Mouse (Mus musculus) ES-E14 (cell line): Measurements from ENCODE around the gene BC049715. TPM values are rescaled to one million over a fixed set of nuclear protein-coding genes. Genes with fewer than 3 reads are reported as not detected.

Source experiments
- DNase-seq: peaks from one replicate; pipeline ENCODE4 v3.0.0-alpha.2; 2013; ENCODE audit warnings: low read depth, low spot score
- H3K27ac ChIP-seq: 2 replicates; pipeline ENCODE4 v1.5.1; 2012; ENCODE audit warnings: low read depth, mild to moderate bottlenecking, low read length, moderate library complexity, mixed read lengths; ENCODE audit not compliant: poor library complexity, insufficient read depth, severe bottlenecking
- H3K36me3 ChIP-seq: 2 replicates; pipeline ENCODE4 v1.6.1; 2012; ENCODE audit warnings: mild to moderate bottlenecking, low read length, moderate library complexity, mixed read lengths; ENCODE audit not compliant: control insufficient read depth, poor library complexity, insufficient read depth, severe bottlenecking
- H3K4me1 ChIP-seq, 2 experiments: fragments of 150-350 bp in 1 of 2; sonication (generic) in 1 of 2; 2 replicates each; pipeline ENCODE4 v1.6.1; 2012; ENCODE audit warnings: low read length in 2 of 2, mild to moderate bottlenecking in 1 of 2, mixed read lengths in 1 of 2; ENCODE audit not compliant: control insufficient read depth in 2 of 2, insufficient read depth in 2 of 2, poor library complexity in 1 of 2
- H3K4me3 ChIP-seq, 2 experiments: fragments of 150-350 bp in 1 of 2; sonication (generic) in 1 of 2; 2 replicates each; pipeline ENCODE4 v1.5.1; 2012; ENCODE audit warnings: low read length in 2 of 2, low read depth in 1 of 2, mild to moderate bottlenecking in 1 of 2, mixed read lengths in 1 of 2; ENCODE audit not compliant: insufficient read depth in 1 of 2, poor library complexity in 1 of 2, severe bottlenecking in 1 of 2
- H3K9ac ChIP-seq: 2 replicates; pipeline ENCODE4 v1.6.1; 2012; ENCODE audit warnings: low read depth, mild to moderate bottlenecking, low read length, mixed read lengths; ENCODE audit not compliant: poor library complexity, insufficient read depth, severe bottlenecking
- H3K9me3 ChIP-seq: fragments of 150-350 bp; sonication (generic); 2 replicates; pipeline ENCODE4 v1.6.1; 2012; ENCODE audit warnings: low read depth, mild to moderate bottlenecking, low read length; ENCODE audit not compliant: control insufficient read depth, insufficient read depth
- CHD2 ChIP-seq: IDR thresholded peaks from 2 replicates; pipeline ENCODE4 v1.6.1; 2014; ENCODE audit warnings: mild to moderate bottlenecking, low read depth, low read length, inconsistent platforms
- HCFC1 ChIP-seq: IDR thresholded peaks from 2 replicates; pipeline ENCODE4 v1.6.1; 2012; ENCODE audit warnings: low read length, inconsistent platforms, borderline replicate concordance; ENCODE audit not compliant: insufficient read depth
- MAFK ChIP-seq: IDR thresholded peaks from 2 replicates; pipeline ENCODE4 v1.6.1; 2014; ENCODE audit warnings: mild to moderate bottlenecking, low read depth, low read length, inconsistent platforms; ENCODE audit not compliant: insufficient read depth
- ZC3H11A ChIP-seq: IDR thresholded peaks from 2 replicates; pipeline ENCODE4 v1.6.1; 2012; ENCODE audit warnings: low read depth, mild to moderate bottlenecking, inconsistent platforms, low read length, borderline replicate concordance
- ZNF384 ChIP-seq: IDR thresholded peaks from 2 replicates; pipeline ENCODE4 v1.6.1; 2012; ENCODE audit warnings: low read depth, low read length, inconsistent platforms
- in situ Hi-C, 2 experiments: fragments of 600-800 bp; cut with MboI; formaldehyde crosslinking; loops; one replicate each; pipeline ENCODE4 v1.15.1; 2025; ENCODE audit warnings: low sequenced_read_pairs in 2 of 2, inconsistent platforms in 1 of 2; ENCODE audit not compliant: unreplicated experiment in 2 of 2
- total RNA-seq: library from RNA; depleted of rRNA; stranded (reverse); fragments of 300-350 nt; gene quantifications from 2 replicates; pipeline ENCODE4 v1.2.3, GENCODE M21; 2012

BC049715 gene
- total RNA-seq, 1 experiment = 1.2 TPM

GRCm38 (mm10) chr6:136831712-136832111 lies 4.3 kb downstream of the BC049715 start:
- H3K9me3 ChIP-seq = no peaks in the 10 kb centered on the region
- DNase-seq = no peak
- TF ChIP-seq ZC3H11A (no peak), ZNF384 (no peak), HCFC1 (no peak), MAFK (no peak), CHD2 (no peak)
- H3K36me3 ChIP-seq = no peaks in the 10 kb centered on the region
- no peak overlapping the region for H3K9ac ChIP-seq
- no peak overlapping the region for H3K4me3 ChIP-seq
- H3K27ac ChIP-seq = no peak overlapping the region
- H3K4me1 ChIP-seq = no peaks in the 10 kb centered on the region; a peak in 1 of 4 replicates
- in situ Hi-C loops = no loop called here

DNA sequence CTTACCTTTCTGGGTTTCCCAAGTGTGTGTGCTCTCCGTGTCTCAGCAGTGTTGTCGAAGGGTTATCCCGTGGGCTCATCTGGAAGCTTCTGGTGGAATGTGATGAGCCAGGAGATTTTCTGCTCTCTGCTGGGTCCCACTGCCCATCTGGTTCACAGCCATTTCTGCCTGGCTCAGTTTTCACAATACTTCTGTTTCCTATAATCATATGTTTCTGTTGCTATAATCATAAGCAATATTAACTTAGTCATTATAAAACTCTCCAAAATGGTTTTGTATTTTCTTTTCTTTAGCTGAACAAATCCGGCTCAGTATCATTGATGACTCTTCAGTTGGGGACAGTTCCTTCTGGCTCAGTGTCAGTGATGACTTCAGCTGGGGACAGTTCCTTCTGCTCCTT lies 7.9 kb downstream of the BC049715 start, which contains the start of gene Smco3:
TSS of gene Smco3 (minus strand) at position 101 of the 400 bp plus-strand sequence.
- in situ Hi-C loops = no loop called here
- no peak for TF ChIP-seq HCFC1
- no peak within 1 kb of the TSS for H3K9ac ChIP-seq
- H3K27ac ChIP-seq = no peak within 1 kb of the TSS
- H3K4me1 ChIP-seq = no peaks in the 10 kb centered on the region
- H3K36me3 ChIP-seq = no peaks in the 10 kb centered on the region
- no peak for DNase-seq
- no peak within 1 kb of the TSS for H3K4me3 ChIP-seq
- H3K9me3 ChIP-seq = no peaks in the 10 kb centered on the region

DNA sequence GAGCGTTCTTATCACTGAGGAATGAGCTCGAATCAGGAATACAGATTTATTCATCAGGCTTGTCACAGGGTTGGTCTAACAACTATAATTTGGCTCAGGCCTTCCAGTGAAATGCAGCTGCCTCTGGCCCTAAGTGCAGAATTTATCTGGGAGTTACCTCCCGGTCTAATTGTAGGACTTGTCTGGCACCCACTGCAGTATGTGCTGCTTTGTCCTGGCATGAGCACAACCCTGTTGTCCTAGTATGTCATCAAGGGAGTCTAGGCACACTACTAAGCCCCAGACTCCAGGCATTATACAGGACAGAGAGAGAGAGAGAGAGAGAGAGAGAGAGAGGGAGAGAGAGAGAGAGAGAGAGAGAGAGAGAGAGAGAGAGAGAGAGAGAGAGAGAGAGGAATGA lies 9.9 kb downstream of the BC049715 start:
- Histone ChIP-seq H3K9me3 (no peaks in the 10 kb centered on the region), H3K4me1 (no peaks in the 10 kb centered on the region), H3K36me3 (no peaks in the 10 kb centered on the region), H3K9ac (no peak overlapping the region), H3K4me3 (no peak overlapping the region), H3K27ac (no peak overlapping the region)
- in situ Hi-C loops = no loop called here
- DNase-seq = no peak
- no peak for TF ChIP-seq ZNF384
- TF ChIP-seq ZC3H11A = no peak
- TF ChIP-seq MAFK = no peak
- TF ChIP-seq CHD2 = no peak
- TF ChIP-seq HCFC1 = no peak

- Histone ChIP-seq H3K4me1 (peaks cover 0 to 3% of the 10 kb centered on the region in 2 experiments; a peak in 1 of 4 replicates), H3K9ac (no peak overlapping the region), H3K9me3 (no peaks in the 10 kb centered on the region), H3K27ac (no peak overlapping the region), H3K4me3 (no peak overlapping the region), H3K36me3 (no peaks in the 10 kb centered on the region)
- TF ChIP-seq CHD2 (no peak), HCFC1 (no peak), MAFK (no peak), ZNF384 (no peak), ZC3H11A (no peak)
- no peak for DNase-seq
- in situ Hi-C loops = no loop called here
Observed at GRCm38 (mm10) chr6:136844903-136845302, 17.5 kb downstream of the BC049715 start.

- no peaks in the 10 kb centered on the region for H3K9me3 ChIP-seq
- TF ChIP-seq MAFK (no peak), ZNF384 (no peak), HCFC1 (no peak), CHD2 (no peak), ZC3H11A (no peak)
- no peak overlapping the region for H3K27ac ChIP-seq
- no peak overlapping the region for H3K4me3 ChIP-seq
- no peak for DNase-seq
- peaks cover 0 to 3% of the 10 kb centered on the region in 2 experiments; a peak in 1 of 4 replicates for H3K4me1 ChIP-seq
- H3K36me3 ChIP-seq = no peaks in the 10 kb centered on the region
- in situ Hi-C loops = no loop called here
- H3K9ac ChIP-seq = no peak overlapping the region
Observed at GRCm38 (mm10) chr6:136845706-136846480, 18.5 kb downstream of the BC049715 start.
